Comparison of ENCODE assay signal across 25 mouse cellular contexts in genomic region chr15:85749141-85749540, GRCm38 (mm10). TPM values are rescaled to one million over a fixed set of nuclear protein-coding genes. Genes with fewer than 3 reads are reported as not detected.
DNase-seq lines count a peak whose midpoint lies in the region; ATAC-seq and TF ChIP-seq lines count a peak whose summit lies in the region.
"Had no signal": no experiment of that assay in that cellular context is flagged by ENCODE, and none has a peak within 500 bp of the region (broad histone marks: within the 10 kb centered on the region; RNA-seq: fewer than 3 reads in every experiment).

No protein-coding gene starts in this region.

- H3K4me1 ChIP-seq in kidney, adult 2 months (ENCODE audit: control insufficient read depth, insufficient read depth, low read length) = peaks cover 11% of the 10 kb centered on the region
- peaks cover 2% of the 10 kb centered on the region; the same call in 1 of the 2 replicates for H3K4me1 ChIP-seq in intestine, embryonic 16.5 days (ENCODE audit: control insufficient read depth, insufficient read depth, low read length)
- H3K4me1 ChIP-seq: forebrain, embryonic 15.5 days; hindbrain, embryonic 13.5 days; limb, embryonic 10.5 days; midbrain, embryonic 12.5 days; stomach, embryonic 15.5 days had no signal

- no peak overlapping the region for H3K4me2 ChIP-seq in intestine, embryonic 16.5 days (ENCODE audit: low read depth, low read length)
- H3K4me2 ChIP-seq: forebrain, embryonic 15.5 days; hindbrain, embryonic 13.5 days; midbrain, embryonic 12.5 days; stomach, embryonic 15.5 days had no signal

- H3K36me3 ChIP-seq in kidney, adult 2 months (ENCODE audit: control insufficient read depth, insufficient read depth, low read length) = no peaks in the 10 kb centered on the region
- H3K36me3 ChIP-seq in intestine, embryonic 16.5 days (ENCODE audit: control insufficient read depth, insufficient read depth, low read length) = no peaks in the 10 kb centered on the region
- H3K36me3 ChIP-seq: forebrain, embryonic 15.5 days; hindbrain, embryonic 13.5 days; limb, embryonic 10.5 days; midbrain, embryonic 12.5 days; stomach, embryonic 15.5 days had no signal

- H3K27ac ChIP-seq in kidney, adult 2 months (ENCODE audit: insufficient read depth, low read depth, low read length) = no peak overlapping the region
- H3K27ac ChIP-seq in intestine, embryonic 16.5 days (ENCODE audit: low read length) = no peak overlapping the region
- H3K27ac ChIP-seq: forebrain, embryonic 15.5 days; heart, adult 2 months; hindbrain, embryonic 13.5 days; kidney, postnatal 0 days; layer of hippocampus, adult 2 months; limb, embryonic 10.5 days; midbrain, embryonic 12.5 days; stomach, embryonic 15.5 days had no signal

- 73% methylated on average over 9 of the region's 9 CpGs for WGBS in kidney, adult 2 months
- 90% methylated on average over 9 of the region's 9 CpGs for WGBS in intestine, embryonic 16.5 days

- no peak for TF ChIP-seq POLR2A in kidney, adult 2 months (IDR thresholded peaks at IDR 0.05; ENCODE audit: low read depth, low read length)

- no peak overlapping the region for H3K4me3 ChIP-seq in kidney, adult 2 months (ENCODE audit: insufficient read depth, low read depth, low read length)
- no peak overlapping the region for H3K4me3 ChIP-seq in intestine, embryonic 16.5 days (ENCODE audit: low read length)
- H3K4me3 ChIP-seq: forebrain, embryonic 15.5 days; heart, adult 2 months; hindbrain, embryonic 13.5 days; layer of hippocampus, adult 2 months; limb, embryonic 10.5 days; midbrain, embryonic 12.5 days; stomach, embryonic 15.5 days had no signal

- DNase-seq in kidney, adult 2 months = peak; percentile 67
- DNase-seq in kidney, postnatal 4 days = no peak
- peak; percentile 29 to 38 for DNase-seq in spleen, postnatal 36 days (ENCODE audit: low spot score in 2 of 2)
- no peak for DNase-seq in spleen, adult 12 weeks (ENCODE audit: low spot score)
- no peak for DNase-seq in adrenal gland, postnatal 4 days (ENCODE audit: low spot score in 2 of 2)
- no peak for DNase-seq in heart, adult 9 months (ENCODE audit: low spot score in 2 of 2)
- DNase-seq: adrenal gland, postnatal 10 days; cerebellum, adult 8-10 months; gastrocnemius, postnatal 14 days; heart, adult 2 months; heart, postnatal 36 days; liver; liver, postnatal 0 days; lung, postnatal 10 days; right cerebral cortex, postnatal 14 days; thymus, postnatal 36 days had no signal

- H3K27me3 ChIP-seq in kidney, adult 2 months (replicated peaks; ENCODE audit: control insufficient read depth, insufficient read depth, low read length) = no peaks in the 10 kb centered on the region
- no peaks in the 10 kb centered on the region for H3K27me3 ChIP-seq in intestine, embryonic 16.5 days (replicated peaks; ENCODE audit: control insufficient read depth, insufficient read depth, low read length)
- H3K27me3 ChIP-seq: forebrain, embryonic 15.5 days; stomach, embryonic 15.5 days had no signal

- no peak overlapping the region for H3K9ac ChIP-seq in intestine, embryonic 16.5 days (ENCODE audit: low read depth, low read length)
- H3K9ac ChIP-seq: forebrain, embryonic 15.5 days; hindbrain, embryonic 13.5 days; liver, postnatal 0 days; midbrain, embryonic 12.5 days; stomach, embryonic 15.5 days had no signal

- TF ChIP-seq CTCF in kidney, adult 2 months (conservative IDR thresholded peaks at IDR 0.05; ENCODE audit: insufficient read depth, insufficient read length, low read depth, low read length) = no peak

- no peaks in the 10 kb centered on the region for H3K9me3 ChIP-seq in intestine, embryonic 16.5 days (ENCODE audit: control insufficient read depth, low read length)
- H3K9me3 ChIP-seq: limb, embryonic 10.5 days; midbrain, embryonic 12.5 days; stomach, embryonic 15.5 days had no signal

- peak; percentile 18 for ATAC-seq in intestine, embryonic 16.5 days
- ATAC-seq: forebrain, embryonic 15.5 days; liver, postnatal 0 days had no signal

RNA-seq across cellular contexts. Expression of gene Ppara, which starts 14.4 kb away (rescaled TPM):
- polyA plus RNA-seq in kidney, adult 2 months (2012; rRNA removed) = 31.3 and 32.5 TPM in 2 replicates
- polyA plus RNA-seq in intestine, embryonic 16.5 days (2015; fragmentation: Nextera tagmentation; extraction: Ambion mirVana) = 31.0 and 37.6 TPM in 2 replicates
- total RNA-seq in adrenal gland, postnatal 4 days (2021) = 10 to 100 TPM; 17.2 to 29.4 TPM
- total RNA-seq: megakaryocyte progenitor cell, adult 5-6 weeks had no signal

Comparison
In these comparisons a context has a peak if more than half of its experiments do, and no peak if none do; other contexts are left out.
1. DNase-seq: peak in kidney, adult 2 months (single experiment) and spleen, postnatal 36 days (2 of 2); none in kidney, postnatal 4 days (0 of 2), spleen, adult 12 weeks (single experiment), adrenal gland, postnatal 4 days (0 of 2) and heart, adult 9 months (0 of 2).